Mouse (Mus musculus) cerebellum, postnatal 10 days (tissue): ENCODE data around the gene Noxa1.

Source experiments
- DNase-seq, 2 experiments: peaks; one replicate each; pipeline ENCODE4 v3.0.0; 2021; ENCODE audit warnings: mixed read lengths in 2 of 2

Noxa1 gene

GRCm38 (mm10) chr2:25095109-25095850 is at the start of gene Noxa1:
Noxa1 (minus strand) TSS chr2:25095149.
- DNase-seq: no peak

DNA sequence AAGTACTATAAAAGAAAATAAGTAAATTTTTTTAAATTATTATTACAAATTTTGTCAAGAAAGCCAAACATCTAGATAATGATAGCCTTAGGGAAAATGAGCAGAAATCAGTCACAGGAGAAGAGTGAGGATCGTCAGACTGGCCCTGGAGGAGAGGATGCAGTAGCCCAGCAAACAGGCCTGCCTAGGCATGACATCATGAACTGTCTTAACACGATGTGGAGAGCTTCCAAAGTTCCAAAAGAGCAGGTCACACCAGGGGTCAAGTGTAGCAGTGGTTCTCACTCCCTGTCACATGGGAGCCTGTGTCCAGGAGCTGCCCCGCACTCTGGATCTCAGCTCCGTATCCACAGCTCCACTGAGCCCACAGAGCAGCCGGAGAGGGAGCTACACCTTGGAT is 47.0 kb upstream of the Noxa1 start:
- DNase-seq: no peak

DNA sequence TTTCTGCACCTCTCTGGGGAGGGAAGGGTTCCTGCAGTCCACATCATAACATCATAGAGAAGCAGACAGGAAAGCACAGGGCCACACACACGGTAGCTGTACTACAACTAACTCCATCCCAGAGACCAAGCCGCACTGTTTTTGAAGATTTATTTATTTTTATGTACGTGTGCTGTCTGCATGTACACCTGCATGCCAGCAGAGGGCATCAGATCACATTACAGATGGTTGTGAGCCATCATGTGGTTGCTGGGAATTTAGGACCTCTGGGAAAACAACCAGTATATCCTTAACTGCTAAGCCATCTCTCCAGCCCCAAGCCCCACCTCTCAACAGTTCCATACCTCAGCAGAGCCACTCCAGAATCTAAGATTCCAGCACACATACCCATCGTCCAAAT is 46.2 kb upstream of the Noxa1 start:
- no peak for DNase-seq

GRCm38 (mm10) chr2:25137832-25138231 is 42.9 kb upstream of the Noxa1 start:
- no peak for DNase-seq

GRCm38 (mm10) chr2:25131601-25132000 is 36.7 kb upstream of the Noxa1 start:
- no peak for DNase-seq

DNA sequence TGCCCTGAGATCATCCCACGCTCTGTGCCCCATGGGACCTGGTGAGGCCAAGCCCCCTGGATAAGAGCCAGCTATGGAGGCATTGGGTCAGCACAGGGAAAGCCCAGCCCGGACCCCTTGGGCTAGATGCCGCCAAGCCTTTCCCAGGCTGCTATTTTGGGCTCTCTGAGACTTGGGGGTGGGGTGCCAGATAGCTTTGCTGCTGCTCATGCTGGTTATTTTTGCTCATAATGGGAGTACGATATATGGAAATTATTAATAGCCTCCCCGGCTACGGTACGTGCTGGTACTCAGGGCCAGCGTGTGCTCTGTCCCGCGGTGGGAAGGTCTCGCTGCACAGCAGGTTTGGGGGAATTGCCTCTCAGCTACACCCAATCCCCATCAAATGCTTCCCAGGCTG is 33.1 kb upstream of the Noxa1 start:
- DNase-seq: peak; percentile 45 to 47

DNA sequence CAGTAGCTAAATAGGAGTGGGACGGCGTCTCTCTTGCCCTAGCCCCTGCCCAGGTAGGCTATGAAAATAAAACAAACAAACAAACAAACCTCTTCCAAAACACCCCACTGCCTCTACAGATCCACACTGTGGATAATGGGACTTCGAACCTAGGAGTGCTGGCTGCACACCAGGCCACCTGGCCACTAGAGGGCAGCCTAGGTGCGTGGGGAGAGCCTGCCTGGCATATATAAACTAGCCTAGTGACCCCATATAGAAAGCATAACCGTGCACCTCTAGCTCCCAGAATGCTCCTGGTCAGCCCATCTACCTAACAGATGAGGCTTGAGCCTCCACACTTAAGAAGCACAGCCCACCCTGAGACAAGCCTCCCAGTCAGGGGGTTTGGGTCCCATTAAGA is 32.3 kb upstream of the Noxa1 start:
- peak; percentile 75 to 77 for DNase-seq

DNA sequence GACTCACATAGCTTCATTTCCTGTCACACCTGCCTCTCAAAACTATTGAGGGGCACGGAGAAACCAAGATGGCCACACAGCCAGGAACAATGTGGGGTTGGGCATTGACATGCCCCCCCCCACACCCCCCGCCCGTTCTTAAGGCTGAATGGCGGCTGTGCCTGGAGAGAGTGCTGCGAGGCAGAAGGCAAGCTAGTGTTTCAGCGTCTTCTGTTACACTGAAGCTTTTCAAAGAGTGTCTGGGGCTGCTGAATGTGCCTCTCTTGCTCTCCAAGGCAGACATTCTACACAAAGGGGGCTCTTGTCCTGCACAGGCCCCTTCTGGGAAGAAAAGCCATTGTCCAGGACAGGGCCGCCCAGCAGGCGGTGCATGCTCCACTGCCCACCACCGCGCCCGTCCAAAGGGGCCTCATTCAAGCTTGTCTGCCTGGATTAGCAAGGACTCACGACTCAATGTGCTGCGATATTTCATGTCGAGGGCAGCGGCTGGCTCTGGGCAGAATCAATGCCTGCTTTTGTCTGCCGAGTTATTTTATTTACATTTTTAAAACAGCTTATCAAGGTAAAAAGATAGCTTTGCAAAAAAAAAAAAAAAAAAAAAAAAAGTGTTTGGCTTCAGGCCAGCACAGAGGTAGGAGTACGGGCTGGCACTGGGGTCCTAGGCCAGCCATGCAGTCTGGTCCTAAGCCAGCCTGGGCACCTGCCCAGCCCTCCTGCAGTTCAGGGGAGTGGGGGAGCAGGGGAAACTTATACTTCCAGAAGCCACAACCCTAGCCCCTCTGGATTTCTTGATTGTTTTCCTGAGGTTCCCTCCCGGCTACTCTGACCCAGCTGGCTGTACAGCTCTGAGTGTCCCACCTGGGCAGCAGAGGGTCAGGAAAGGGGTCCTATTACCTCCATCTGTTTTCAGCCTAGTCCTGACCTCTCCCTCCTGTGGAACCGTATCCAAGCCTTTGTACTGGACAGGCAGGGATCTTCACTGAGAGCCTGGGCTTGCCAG is 31.4 kb upstream of the Noxa1 start:
- DNase-seq: peak; percentile 77 to 84

DNA sequence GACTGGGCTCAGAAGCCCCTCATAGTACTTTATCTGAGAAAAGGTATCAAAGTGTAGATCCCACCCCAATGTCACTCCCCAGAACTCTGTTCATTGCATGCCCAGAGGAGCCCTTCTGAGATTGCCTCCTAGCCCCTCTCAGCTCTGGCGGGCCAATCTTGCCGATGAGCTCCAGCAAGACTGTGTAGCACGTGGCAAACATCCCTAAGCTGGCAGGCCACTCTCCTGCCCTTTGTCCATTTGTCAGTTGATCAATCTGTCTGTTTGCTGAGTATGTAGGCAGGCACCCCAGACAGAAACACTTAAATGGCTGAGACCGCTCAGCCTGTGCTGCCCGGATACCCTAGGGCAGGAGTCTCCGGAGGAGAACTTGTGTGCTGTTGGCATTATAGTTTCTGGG is 30.2 kb upstream of the Noxa1 start:
- no peak for DNase-seq

DNA sequence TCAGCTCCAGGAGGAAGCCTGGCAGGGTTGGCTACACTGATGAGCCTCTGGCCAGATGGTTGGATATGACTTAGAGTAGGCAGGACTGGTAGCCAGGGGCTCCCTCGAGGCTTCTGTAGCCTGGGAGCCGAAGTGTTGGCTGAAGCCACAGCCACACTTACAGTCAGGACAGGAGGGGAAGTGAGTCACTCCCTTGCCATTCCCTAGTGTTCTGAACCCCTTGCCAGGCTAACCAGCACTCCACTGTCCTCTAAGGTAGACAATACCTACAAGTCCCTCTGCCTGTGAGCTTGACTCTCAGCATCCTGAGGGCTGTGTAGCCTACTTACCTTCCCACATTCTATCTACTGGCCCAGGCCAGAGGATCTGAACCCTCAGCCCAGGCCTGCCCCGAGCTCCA is 29.5 kb upstream of the Noxa1 start:
- DNase-seq: peak in 1 of 2 experiments; percentile 20

- DNase-seq: no peak
These were observed 28.6 kb upstream of the Noxa1 start for GRCm38 (mm10) chr2:25123527-25123926.

DNA sequence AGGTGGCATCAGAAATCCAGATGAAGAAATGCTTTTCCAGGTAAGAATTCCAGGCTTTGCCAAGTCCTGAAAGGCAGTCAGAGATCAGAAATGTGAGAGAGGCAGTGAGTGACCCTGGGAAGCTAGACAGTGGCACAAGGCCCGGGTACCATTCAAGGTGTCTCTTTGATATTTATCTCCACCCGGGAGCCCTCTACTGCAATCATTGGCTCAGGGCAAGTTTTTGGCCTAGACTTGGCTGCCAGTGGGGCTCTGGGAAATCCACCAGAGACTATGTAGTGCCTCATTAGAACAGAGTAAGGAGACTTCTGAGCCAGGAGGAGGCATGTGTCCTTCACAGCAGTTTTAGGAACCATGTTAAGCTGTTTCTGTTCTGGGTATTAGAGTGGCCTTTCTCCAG is 27.7 kb upstream of the Noxa1 start:
- DNase-seq: no peak

DNA sequence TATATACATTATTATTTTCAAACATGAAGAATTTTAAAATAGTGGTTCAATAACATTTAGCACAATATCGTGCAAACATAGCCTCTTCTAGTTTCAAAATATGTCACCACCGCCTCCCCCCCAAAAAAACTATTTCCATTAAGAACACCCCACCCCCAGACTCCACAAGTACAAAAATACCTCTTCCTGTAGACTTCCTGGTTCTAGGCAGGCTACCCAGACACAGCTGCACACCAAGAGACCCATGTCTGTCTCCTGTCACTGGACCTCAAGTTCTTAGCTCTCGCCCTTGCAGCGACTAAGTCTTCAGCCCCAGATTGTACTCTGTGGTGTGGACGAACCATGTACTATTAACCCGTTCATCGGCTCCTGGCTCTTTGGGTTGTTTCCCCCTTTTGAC is 26.0 kb upstream of the Noxa1 start:
- no peak for DNase-seq

DNA sequence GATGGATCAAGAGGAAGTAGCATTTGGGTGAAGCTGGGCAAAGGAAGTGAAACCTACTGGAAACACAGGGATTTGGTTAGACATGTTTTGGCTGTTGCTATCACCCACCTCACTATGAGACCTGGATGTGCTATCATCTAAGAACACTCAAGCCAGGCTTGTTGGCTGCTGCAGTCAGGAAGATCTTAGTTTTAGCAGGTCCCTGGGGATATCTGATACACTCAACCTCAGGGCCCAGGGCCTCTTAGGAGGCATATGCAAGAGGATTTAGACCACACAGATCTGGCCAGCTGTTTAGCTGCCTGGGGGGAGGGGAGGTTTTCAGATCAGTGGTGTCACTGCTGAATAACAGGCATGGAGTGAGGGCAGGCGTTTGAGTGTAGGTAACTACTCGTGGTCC is 20.5 kb upstream of the Noxa1 start:
- no peak for DNase-seq

DNA sequence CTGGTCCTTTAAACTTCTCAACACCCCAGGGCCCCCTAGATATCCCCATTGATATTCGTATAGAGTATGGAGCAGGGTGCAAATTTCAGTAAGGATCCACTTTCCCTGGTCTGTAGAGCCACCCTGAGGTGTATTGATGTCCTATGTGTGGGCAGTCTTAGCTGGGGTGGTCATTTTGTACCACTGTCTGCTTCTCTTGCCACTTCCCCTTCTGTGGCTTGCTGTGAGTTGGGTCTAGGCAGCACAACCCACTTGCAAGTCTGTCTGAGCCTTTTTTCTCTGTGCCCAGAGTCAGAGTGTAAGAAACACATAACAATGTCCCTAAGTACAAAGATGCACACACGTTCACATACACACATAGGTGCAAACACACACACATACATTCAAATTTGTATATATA is 19.4 kb upstream of the Noxa1 start:
- DNase-seq: no peak

GRCm38 (mm10) chr2:25111184-25111791 is 16.3 kb upstream of the Noxa1 start:
- DNase-seq: no peak

DNA sequence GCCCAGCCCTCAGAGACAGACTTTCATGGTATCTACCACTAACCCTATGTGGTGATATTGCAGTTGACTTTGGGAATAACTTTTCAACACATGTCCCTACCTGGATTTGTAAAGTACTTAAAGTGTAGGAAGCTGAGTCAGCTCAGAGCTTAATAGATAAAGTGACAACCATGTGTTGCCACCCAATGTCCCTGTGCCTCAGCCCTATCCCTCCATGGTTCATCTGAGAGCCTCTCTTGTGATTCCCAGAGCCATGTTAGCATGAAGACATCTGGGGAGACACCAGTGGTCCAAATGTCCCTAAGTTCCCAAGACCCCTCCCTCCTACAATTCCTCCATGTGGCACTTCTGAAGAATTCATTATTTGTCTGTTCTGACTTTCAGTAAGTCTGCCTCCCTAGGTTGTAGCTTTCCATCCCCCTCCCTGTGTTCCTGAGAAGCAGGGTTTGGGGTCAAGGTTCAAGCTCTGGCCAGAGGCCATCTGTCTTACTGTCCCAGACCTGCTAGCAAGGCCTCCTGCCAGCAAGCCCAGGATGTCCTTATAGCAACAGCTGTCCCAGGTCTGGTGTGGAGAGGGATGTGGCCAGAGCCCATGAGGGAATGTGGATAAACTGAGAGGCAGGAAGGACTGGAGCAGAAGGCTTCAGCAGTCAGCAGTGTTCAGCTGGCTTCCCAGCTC is 15.7 kb upstream of the Noxa1 start:
- DNase-seq: no peak

DNA sequence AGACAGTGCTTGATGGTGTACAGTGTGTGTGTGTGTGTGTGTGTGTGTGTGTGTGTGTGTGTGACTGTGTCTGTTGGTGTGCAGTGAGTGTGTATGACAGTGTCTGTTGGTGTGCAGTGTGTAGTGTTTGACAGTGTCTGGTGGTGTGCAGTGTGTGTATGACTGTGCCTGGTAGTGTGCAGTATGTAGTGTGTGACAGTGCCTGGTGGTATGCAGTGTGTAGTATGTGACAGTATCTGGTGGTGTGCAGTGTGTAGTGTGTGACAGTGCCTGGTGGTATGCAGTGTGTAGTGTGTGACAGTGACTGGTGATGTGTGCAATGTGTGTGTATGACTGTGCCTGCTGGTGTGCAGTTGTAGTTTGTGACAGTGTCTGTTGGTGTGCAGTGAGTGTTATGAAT is 14.5 kb upstream of the Noxa1 start:
- DNase-seq: no peak

GRCm38 (mm10) chr2:25106045-25106444 is 11.1 kb upstream of the Noxa1 start:
- DNase-seq: no peak

GRCm38 (mm10) chr2:25104122-25104521 is 9.2 kb upstream of the Noxa1 start:
- no peak for DNase-seq

- no peak for DNase-seq
These were observed 4.8 kb upstream of the Noxa1 start for GRCm38 (mm10) chr2:25099703-25100102.

- DNase-seq: peak; percentile 47 to 62
These were observed 4.0 kb upstream of the Noxa1 start for GRCm38 (mm10) chr2:25098956-25099355.
